In the genomic region with DNA sequence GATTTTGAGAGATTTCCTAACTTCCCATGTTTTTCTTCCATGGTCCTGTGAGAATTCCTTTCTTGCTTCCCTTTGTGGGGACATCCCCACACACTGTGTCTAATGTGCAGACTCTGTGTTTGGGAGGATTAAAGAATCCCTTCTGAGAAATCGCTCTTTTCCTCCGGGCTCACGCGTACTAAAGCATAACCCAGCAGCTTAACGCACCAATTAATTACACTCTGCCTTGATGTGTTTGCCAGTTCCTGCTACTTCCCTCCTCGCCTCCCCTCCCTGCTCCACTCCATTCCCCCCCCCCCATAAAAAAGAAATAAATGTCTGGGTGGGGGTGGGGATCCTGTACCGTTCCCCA, we compare ENCODE assay signal across 8 mouse cellular contexts. TPM values are rescaled to one million over a fixed set of nuclear protein-coding genes. Genes with fewer than 3 reads are reported as not detected.
A peak's percentile ranks its signal among the peaks of the same experiment; 100 is the strongest.
DNase-seq lines count a peak whose midpoint lies in the region; ATAC-seq and TF ChIP-seq lines count a peak whose summit lies in the region.
"Had no signal": no experiment of that assay in that cellular context is flagged by ENCODE, and none has a peak within 500 bp of the region (broad histone marks: within the 10 kb centered on the region; RNA-seq: fewer than 3 reads in every experiment).

No protein-coding gene starts in this region.

- no peak for ATAC-seq in liver, embryonic 11.5 days (replicated peaks; ENCODE audit: low FRiP score)
- no peak for ATAC-seq in liver, postnatal 0 days
- ATAC-seq in forebrain, embryonic 12.5 days (ENCODE audit: low FRiP score): no peak

- H3K27ac ChIP-seq in liver, embryonic 11.5 days (ENCODE audit: low read depth, low read length): no peak overlapping the region
- no peak overlapping the region for H3K27ac ChIP-seq in liver, postnatal 0 days (ENCODE audit: low read depth)
- no peak overlapping the region for H3K27ac ChIP-seq in forebrain, embryonic 12.5 days
- no peak overlapping the region for H3K27ac ChIP-seq in limb, embryonic 10.5 days

- peaks cover 5% of the 10 kb centered on the region; the same call in 1 of the 2 replicates for H3K9me3 ChIP-seq in liver, embryonic 11.5 days (ENCODE audit: control insufficient read depth, low read length)
- H3K9me3 ChIP-seq in liver, postnatal 0 days (ENCODE audit: low read length): 0 out of 2 replicates have a peak, but pooled peaks cover under 1% of the 10 kb centered on the region
- peaks cover 6% of the 10 kb centered on the region for H3K9me3 ChIP-seq in forebrain, embryonic 12.5 days
- no peaks in the 10 kb centered on the region for H3K9me3 ChIP-seq in limb, embryonic 10.5 days (replicated peaks)

- DNase-seq in liver, embryonic 11.5 days (ENCODE audit: low spot score): no peak
- no peak for DNase-seq in liver, postnatal 0 days
- DNase-seq in limb, embryonic 10.5 days (ENCODE audit: low spot score): no peak
- peak; percentile 33 for DNase-seq in retina, postnatal 1 day
- no peak for DNase-seq in spleen, postnatal 36 days (ENCODE audit: low spot score in 2 of 2)
- DNase-seq in urinary bladder, postnatal 36 days (ENCODE audit: low spot score in 2 of 2): no peak
- DNase-seq: right cerebral cortex, adult 18-20 months had no signal

- peak overlapping the region; percentile 42 for H3K4me2 ChIP-seq in liver, embryonic 11.5 days
- no peak overlapping the region for H3K4me2 ChIP-seq in liver, postnatal 0 days (ENCODE audit: low read depth, low read length)
- H3K4me2 ChIP-seq in forebrain, embryonic 12.5 days: peak overlapping the region; percentile 98

- H3K27me3 ChIP-seq in liver, embryonic 11.5 days (replicated peaks; ENCODE audit: control insufficient read depth, insufficient read depth, low read length): peaks cover 47% of the 10 kb centered on the region
- peaks cover 45% of the 10 kb centered on the region for H3K27me3 ChIP-seq in liver, postnatal 0 days (ENCODE audit: insufficient read depth, low read length)
- peaks cover 45% of the 10 kb centered on the region for H3K27me3 ChIP-seq in forebrain, embryonic 12.5 days
- H3K27me3 ChIP-seq in limb, embryonic 10.5 days (ENCODE audit: low read depth, poor library complexity, severe bottlenecking): peaks cover 44% of the 10 kb centered on the region

- no peaks in the 10 kb centered on the region for H3K36me3 ChIP-seq in liver, embryonic 11.5 days (ENCODE audit: control insufficient read depth, insufficient read depth, low read length)
- H3K36me3 ChIP-seq in liver, postnatal 0 days (replicated peaks; ENCODE audit: insufficient read depth, low read length): no peaks in the 10 kb centered on the region
- H3K36me3 ChIP-seq in forebrain, embryonic 12.5 days (replicated peaks): no peaks in the 10 kb centered on the region
- H3K36me3 ChIP-seq in limb, embryonic 10.5 days: no peaks in the 10 kb centered on the region

- H3K9ac ChIP-seq in liver, embryonic 11.5 days (ENCODE audit: low read depth, low read length): no peak overlapping the region
- no peak overlapping the region for H3K9ac ChIP-seq in liver, postnatal 0 days (replicated peaks)
- peak overlapping the region; percentile 68 for H3K9ac ChIP-seq in forebrain, embryonic 12.5 days

- TF ChIP-seq CTCF in liver, postnatal 0 days (IDR thresholded peaks at IDR 0.05; ENCODE audit: low read depth): no peak

- no peak overlapping the region for H3K4me3 ChIP-seq in liver, embryonic 11.5 days (ENCODE audit: low read depth, low read length)
- no peak overlapping the region for H3K4me3 ChIP-seq in liver, postnatal 0 days (ENCODE audit: low read depth, low read length)
- peak overlapping the region; percentile 46 for H3K4me3 ChIP-seq in forebrain, embryonic 12.5 days (replicated peaks)
- peak overlapping the region; percentile 58 for H3K4me3 ChIP-seq in limb, embryonic 10.5 days

- 20% methylated on average over 7 of the region's 7 CpGs for WGBS in liver, embryonic 11.5 days
- 20% methylated on average over 7 of the region's 7 CpGs for WGBS in liver, postnatal 0 days (ENCODE audit: insufficient replicate concordance)
- 2% methylated on average over 7 of the region's 7 CpGs for WGBS in forebrain, embryonic 12.5 days
- WGBS in limb, embryonic 10.5 days: 11% methylated on average over 7 of the region's 7 CpGs

- TF ChIP-seq EP300 in liver, postnatal 0 days (IDR thresholded peaks at IDR 0.05; ENCODE audit: low read depth): no peak

- peaks cover 11% of the 10 kb centered on the region for H3K4me1 ChIP-seq in liver, embryonic 11.5 days (replicated peaks; ENCODE audit: control insufficient read depth, insufficient read depth, low read length)
- peaks cover 7% of the 10 kb centered on the region for H3K4me1 ChIP-seq in liver, postnatal 0 days (ENCODE audit: insufficient read depth)
- H3K4me1 ChIP-seq in forebrain, embryonic 12.5 days: peaks cover 44% of the 10 kb centered on the region
- H3K4me1 ChIP-seq in limb, embryonic 10.5 days: peaks cover 43% of the 10 kb centered on the region

RNA-seq across cellular contexts. Expression of a gene that starts 1.5 kb away (rescaled TPM):
- polyA plus RNA-seq in liver, embryonic 11.5 days (2014; fragmentation: Nextera tagmentation; extraction: Ambion mirVana): 0.19 and 0.45 TPM in 2 replicates
- polyA plus RNA-seq in liver, postnatal 0 days (2015; fragmentation: Nextera tagmentation; extraction: Ambion mirVana): 0.04 TPM in 2 replicates
- polyA plus RNA-seq in forebrain, embryonic 12.5 days (2016; fragmentation: Nextera tagmentation; extraction: Ambion mirVana): 2.0 and 2.3 TPM in 2 replicates
- polyA plus RNA-seq in limb, embryonic 10.5 days (2016; fragmentation: Nextera tagmentation; extraction: Ambion mirVana): 0.43 and 0.74 TPM in 2 replicates

Comparison
In these comparisons a context has a peak if more than half of its experiments do, and no peak if none do; other contexts are left out.
1. H3K4me3 ChIP-seq: peak in forebrain, embryonic 12.5 days (single experiment) and limb, embryonic 10.5 days (single experiment); none in liver, embryonic 11.5 days (single experiment) and liver, postnatal 0 days (single experiment).